Mouse (Mus musculus): ENCODE results near the gene Cpb1. TPM values are rescaled to one million over a fixed set of nuclear protein-coding genes. Genes with fewer than 3 reads are reported as not detected.

Gene Cpb1
- 88.0 and 101 TPM in 2 replicates for polyA plus RNA-seq (2015; fragmentation: Nextera tagmentation; extraction: Ambion mirVana)

GRCm38 (mm10) chr3:20275633-20276032 lies at the start of gene Cpb1:
Cpb1 (minus strand) TSS chr3:20275733.
- no peak within 1 kb of the TSS for H3K9ac ChIP-seq
- no peaks in the 10 kb centered on the region for H3K27me3 ChIP-seq (replicated peaks)
- no peak within 1 kb of the TSS for H3K4me2 ChIP-seq
- no peak within 1 kb of the TSS for H3K4me3 ChIP-seq (replicated peaks)
- H3K9me3 ChIP-seq, result no peaks in the 10 kb centered on the region
- WGBS, result 76% methylated on average over 3 of the region's 3 CpGs
- H3K36me3 ChIP-seq, result no peaks in the 10 kb centered on the region
- no peak for ATAC-seq (ENCODE audit: insufficient read depth, low FRiP score, low read depth)
- H3K27ac ChIP-seq, result no peak within 1 kb of the TSS
- H3K4me1 ChIP-seq, result no peaks in the 10 kb centered on the region

DNA sequence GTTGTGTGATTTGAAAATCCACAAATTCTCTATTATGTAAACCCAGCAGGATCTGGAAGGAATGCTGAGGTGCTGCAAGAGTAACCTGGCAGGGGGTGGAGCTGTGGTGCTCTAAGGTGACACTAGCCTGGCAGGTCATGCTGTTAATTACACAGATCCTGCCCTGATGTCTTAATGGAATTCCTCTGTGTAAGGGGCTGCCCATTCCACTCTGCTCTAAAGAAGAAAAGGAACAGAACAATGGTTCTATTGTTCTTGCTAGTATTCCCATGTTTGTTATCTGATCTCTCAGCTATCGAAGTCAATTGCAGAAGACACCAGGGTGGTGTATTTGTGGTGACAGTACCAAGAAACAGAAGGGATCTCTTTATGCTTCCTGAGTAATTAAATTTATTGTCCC lies 41.7 kb upstream of the Cpb1 start:
- Histone ChIP-seq H3K4me3 (replicated peaks) (no peak overlapping the region), H3K4me2 (no peak overlapping the region), H3K36me3 (no peaks in the 10 kb centered on the region), H3K4me1 (no peaks in the 10 kb centered on the region), H3K27ac (no peak overlapping the region), H3K9me3 (no peaks in the 10 kb centered on the region), H3K9ac (no peak overlapping the region), H3K27me3 (replicated peaks) (no peaks in the 10 kb centered on the region)
- ATAC-seq (ENCODE audit: insufficient read depth, low FRiP score, low read depth), result no peak
- 37% methylated on average over 1 of the region's 1 CpGs for WGBS

DNA sequence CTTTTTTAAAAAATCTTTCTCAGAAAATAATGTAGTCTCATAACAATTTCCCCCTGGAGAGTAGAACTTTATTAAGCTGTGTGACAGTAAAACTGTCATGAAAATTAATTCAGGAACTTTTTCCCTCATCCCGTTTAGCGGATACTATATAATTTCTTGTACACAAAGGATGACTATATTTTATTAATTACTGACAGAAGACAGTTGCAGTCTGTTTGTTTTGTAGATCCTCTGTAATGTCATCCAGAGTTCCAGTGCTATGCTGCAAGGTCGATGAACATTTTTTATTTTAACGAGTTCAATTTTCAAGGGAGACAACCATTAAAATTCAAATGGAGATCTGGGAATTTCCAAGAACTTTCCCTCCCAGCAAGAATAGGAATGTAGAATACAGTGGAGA lies 33.6 kb upstream of the Cpb1 start:
- Histone ChIP-seq H3K36me3 (no peaks in the 10 kb centered on the region), H3K4me2 (no peak overlapping the region), H3K9me3 (no peaks in the 10 kb centered on the region), H3K27ac (no peak overlapping the region), H3K9ac (no peak overlapping the region), H3K4me3 (replicated peaks) (no peak overlapping the region), H3K4me1 (no peaks in the 10 kb centered on the region), H3K27me3 (replicated peaks) (no peaks in the 10 kb centered on the region)
- no peak for ATAC-seq (ENCODE audit: insufficient read depth, low FRiP score, low read depth)
- WGBS, result 66% methylated on average over 4 of the region's 4 CpGs

DNA sequence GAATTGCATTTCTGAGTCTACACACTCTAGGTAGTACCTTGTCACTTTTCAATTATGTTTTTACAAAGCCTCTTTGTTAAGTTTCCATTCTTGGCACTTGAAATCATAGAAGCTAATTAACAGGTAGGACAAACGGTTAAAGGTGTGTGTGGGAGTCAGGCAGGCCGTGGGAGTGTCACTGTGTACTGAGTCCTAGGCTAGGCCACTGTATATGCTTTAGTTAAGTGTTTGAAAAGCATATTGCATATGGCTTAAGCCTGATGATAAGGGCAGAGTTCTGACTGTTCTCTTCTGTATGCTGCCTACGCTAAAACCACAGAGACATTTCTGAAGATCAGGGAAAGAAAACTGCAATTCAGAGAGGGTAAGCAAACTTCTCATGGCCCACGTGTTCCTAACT lies 31.7 kb upstream of the Cpb1 start:
- peak; percentile 80 for ATAC-seq (ENCODE audit: insufficient read depth, low FRiP score, low read depth)
- no peak overlapping the region for H3K4me2 ChIP-seq
- H3K9me3 ChIP-seq, result no peaks in the 10 kb centered on the region
- H3K9ac ChIP-seq, result no peak overlapping the region
- no peak overlapping the region for H3K27ac ChIP-seq
- 59% methylated on average over 4 of the region's 4 CpGs for WGBS
- H3K27me3 ChIP-seq (replicated peaks), result no peaks in the 10 kb centered on the region
- no peak overlapping the region for H3K4me3 ChIP-seq (replicated peaks)
- no peaks in the 10 kb centered on the region for H3K36me3 ChIP-seq
- no peaks in the 10 kb centered on the region for H3K4me1 ChIP-seq

DNA sequence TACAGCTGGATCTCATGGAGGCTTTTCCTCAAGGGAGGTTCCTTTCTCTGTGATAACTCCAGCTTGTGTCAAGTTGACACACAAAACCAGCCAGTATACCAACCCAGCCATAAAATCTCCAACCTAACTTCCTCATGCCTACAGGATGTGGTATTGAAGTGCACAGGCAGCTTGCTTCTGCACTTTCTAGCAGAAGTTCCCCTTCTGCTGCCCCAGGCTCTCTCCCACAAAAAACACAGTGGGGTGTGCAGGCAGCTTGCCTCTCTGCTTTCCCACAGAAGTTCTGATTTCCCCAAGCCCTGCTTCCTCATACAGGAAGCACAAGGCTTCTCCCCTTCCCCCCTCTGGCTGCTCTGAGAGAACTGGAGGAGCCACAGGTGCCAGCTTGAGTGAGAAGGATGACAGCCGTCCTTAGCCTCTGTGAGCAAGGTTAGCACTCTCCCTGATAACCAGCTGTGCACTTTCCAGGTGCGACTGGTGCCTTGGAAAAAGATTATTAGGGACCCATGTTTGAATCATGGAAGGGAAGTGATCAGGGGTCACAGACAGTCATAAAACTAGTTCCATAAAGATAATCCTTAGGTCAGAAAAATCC lies 29.3 kb upstream of the Cpb1 start:
- no peaks in the 10 kb centered on the region for H3K36me3 ChIP-seq
- no peak overlapping the region for H3K4me2 ChIP-seq
- H3K9ac ChIP-seq, result no peak overlapping the region
- H3K27me3 ChIP-seq (replicated peaks), result no peaks in the 10 kb centered on the region
- no peaks in the 10 kb centered on the region for H3K9me3 ChIP-seq
- peak; percentile 58; the same call in 1 of the 2 replicates for ATAC-seq (ENCODE audit: insufficient read depth, low FRiP score, low read depth)
- no peaks in the 10 kb centered on the region for H3K4me1 ChIP-seq
- no peak overlapping the region for H3K27ac ChIP-seq
- H3K4me3 ChIP-seq (replicated peaks), result no peak overlapping the region
- 48% methylated on average over 2 of the region's 2 CpGs for WGBS

DNA sequence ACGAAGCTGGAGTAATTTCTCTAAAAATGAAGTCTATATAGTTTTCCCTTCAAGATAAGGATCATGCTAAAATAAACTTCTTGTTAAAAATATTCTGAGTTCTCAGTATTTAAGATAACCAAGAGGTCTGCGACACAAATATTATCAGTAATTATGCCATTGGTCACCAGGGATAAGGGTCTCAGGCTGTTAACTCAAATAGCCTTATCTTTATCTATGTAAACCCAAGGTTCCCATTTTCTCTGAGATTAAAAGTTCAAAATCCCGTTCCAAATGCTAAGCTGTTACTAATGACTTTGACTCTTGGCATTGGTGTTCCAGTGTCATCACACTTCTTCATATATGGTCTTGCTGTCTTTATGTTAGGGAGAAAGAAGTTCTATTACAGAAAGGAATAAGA lies 20.0 kb upstream of the Cpb1 start:
- H3K36me3 ChIP-seq, result no peaks in the 10 kb centered on the region
- no peak overlapping the region for H3K4me2 ChIP-seq
- no peaks in the 10 kb centered on the region for H3K27me3 ChIP-seq (replicated peaks)
- H3K4me1 ChIP-seq, result no peaks in the 10 kb centered on the region
- H3K27ac ChIP-seq, result no peak overlapping the region
- H3K4me3 ChIP-seq (replicated peaks), result no peak overlapping the region
- H3K9ac ChIP-seq, result no peak overlapping the region
- no peak for ATAC-seq (ENCODE audit: insufficient read depth, low FRiP score, low read depth)
- 55% methylated on average over 3 of the region's 3 CpGs for WGBS
- H3K9me3 ChIP-seq, result no peaks in the 10 kb centered on the region

GRCm38 (mm10) chr3:20294542-20295348 lies 19.2 kb upstream of the Cpb1 start:
- Histone ChIP-seq H3K36me3 (no peaks in the 10 kb centered on the region), H3K9ac (no peak overlapping the region), H3K4me3 (replicated peaks) (no peak overlapping the region), H3K9me3 (no peaks in the 10 kb centered on the region), H3K4me1 (no peaks in the 10 kb centered on the region), H3K4me2 (no peak overlapping the region), H3K27ac (no peak overlapping the region), H3K27me3 (replicated peaks) (no peaks in the 10 kb centered on the region)
- ATAC-seq (ENCODE audit: insufficient read depth, low FRiP score, low read depth), result no peak
- WGBS, result 75% methylated on average over 9 of the region's 9 CpGs

- ATAC-seq (ENCODE audit: insufficient read depth, low FRiP score, low read depth), result no peak
- H3K27ac ChIP-seq, result no peak overlapping the region
- no peak overlapping the region for H3K4me3 ChIP-seq (replicated peaks)
- H3K9me3 ChIP-seq, result no peaks in the 10 kb centered on the region
- H3K4me2 ChIP-seq, result no peak overlapping the region
- H3K4me1 ChIP-seq, result no peaks in the 10 kb centered on the region
- no peaks in the 10 kb centered on the region for H3K27me3 ChIP-seq (replicated peaks)
- H3K9ac ChIP-seq, result no peak overlapping the region
- no peaks in the 10 kb centered on the region for H3K36me3 ChIP-seq
Measured at GRCm38 (mm10) chr3:20291370-20291769, 15.8 kb upstream of the Cpb1 start.

DNA sequence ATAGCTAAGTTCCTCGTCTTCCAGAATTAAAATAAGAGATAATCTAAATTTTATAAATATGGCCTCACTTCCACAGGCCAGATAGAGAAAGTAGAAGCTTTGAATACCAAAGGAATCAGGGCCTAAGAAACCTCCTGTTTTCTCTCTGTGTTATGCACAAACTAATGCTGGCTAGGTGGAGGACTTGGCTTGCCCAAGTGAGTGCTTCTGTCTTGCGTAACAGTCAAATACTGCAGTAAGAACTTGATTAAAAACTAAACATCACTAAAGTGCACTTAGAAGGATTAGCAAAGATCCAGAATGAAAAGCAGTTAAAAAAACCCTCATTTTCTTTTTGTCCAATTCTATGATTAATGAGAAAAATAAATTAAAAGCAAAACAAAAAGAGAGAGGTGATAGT lies 13.2 kb upstream of the Cpb1 start:
- Histone ChIP-seq H3K4me1 (no peaks in the 10 kb centered on the region), H3K9me3 (no peaks in the 10 kb centered on the region), H3K9ac (no peak overlapping the region), H3K36me3 (no peaks in the 10 kb centered on the region), H3K4me3 (replicated peaks) (no peak overlapping the region), H3K27ac (no peak overlapping the region), H3K27me3 (replicated peaks) (no peaks in the 10 kb centered on the region), H3K4me2 (no peak overlapping the region)
- no peak for ATAC-seq (ENCODE audit: insufficient read depth, low FRiP score, low read depth)
- WGBS, result 59% methylated on average over 2 of the region's 2 CpGs

DNA sequence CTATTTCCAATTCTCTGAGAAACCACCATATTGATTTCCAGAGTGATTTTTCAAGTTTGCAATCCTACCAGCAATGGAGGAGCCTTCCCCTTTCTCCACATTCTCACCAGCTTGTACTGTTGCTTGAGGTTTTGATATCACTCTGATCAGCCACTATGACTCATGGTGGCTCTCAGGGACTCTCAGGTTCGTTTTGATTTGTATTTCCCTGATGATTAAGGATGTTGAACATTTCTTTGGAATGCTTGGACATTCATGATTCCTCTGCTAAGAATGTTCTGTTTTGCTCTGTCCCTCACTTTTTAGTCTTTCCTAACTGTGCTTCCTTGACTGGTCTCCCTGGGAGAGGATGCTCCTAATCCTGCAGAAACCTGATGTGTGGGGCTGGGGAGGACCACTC lies 6.3 kb upstream of the Cpb1 start:
- ATAC-seq (ENCODE audit: insufficient read depth, low FRiP score, low read depth), result no peak
- no peak overlapping the region for H3K9ac ChIP-seq
- H3K36me3 ChIP-seq, result no peaks in the 10 kb centered on the region
- no peak overlapping the region for H3K27ac ChIP-seq
- no peak overlapping the region for H3K4me2 ChIP-seq
- H3K4me1 ChIP-seq, result no peaks in the 10 kb centered on the region
- H3K9me3 ChIP-seq, result no peaks in the 10 kb centered on the region
- WGBS, result 51% methylated on average over 1 of the region's 1 CpGs
- no peaks in the 10 kb centered on the region for H3K27me3 ChIP-seq (replicated peaks)
- H3K4me3 ChIP-seq (replicated peaks), result no peak overlapping the region

GRCm38 (mm10) chr3:20254566-20255479 lies 20.7 kb downstream of the Cpb1 start:
- Histone ChIP-seq H3K36me3 (no peaks in the 10 kb centered on the region), H3K27ac (no peak overlapping the region), H3K9ac (no peak overlapping the region), H3K9me3 (no peaks in the 10 kb centered on the region), H3K4me1 (no peaks in the 10 kb centered on the region), H3K4me3 (replicated peaks) (no peak overlapping the region), H3K4me2 (no peak overlapping the region), H3K27me3 (replicated peaks) (no peaks in the 10 kb centered on the region)
- 24% methylated on average over 9 of the region's 9 CpGs for whole genome bisulfite sequencing
- peak; percentile 47; the same call in 1 of the 2 replicates for ATAC-seq (ENCODE audit: insufficient read depth, low FRiP score, low read depth)

- 77% methylated on average over 1 of the region's 1 CpGs for WGBS
- ATAC-seq (ENCODE audit: insufficient read depth, low FRiP score, low read depth), result no peak
- Histone ChIP-seq H3K9ac (no peak overlapping the region), H3K27me3 (replicated peaks) (no peaks in the 10 kb centered on the region), H3K4me2 (no peak overlapping the region), H3K27ac (no peak overlapping the region), H3K36me3 (no peaks in the 10 kb centered on the region), H3K9me3 (no peaks in the 10 kb centered on the region), H3K4me1 (no peaks in the 10 kb centered on the region), H3K4me3 (replicated peaks) (no peak overlapping the region)
Measured at GRCm38 (mm10) chr3:20243913-20244312, 31.6 kb downstream of the Cpb1 start.

Data from stomach, embryonic 15.5 days (tissue).